Mouse (Mus musculus) T-cell, adult 2 months (primary cell): ENCODE measurements around the gene Mycbp2.
A peak's percentile ranks its signal among the peaks of the same experiment; 100 is the strongest.

Experiments
- DNase-seq: peaks from one replicate; pipeline ENCODE4 v3.0.0; 2022; ENCODE audit warnings: low spot score

The Mycbp2 gene

DNA sequence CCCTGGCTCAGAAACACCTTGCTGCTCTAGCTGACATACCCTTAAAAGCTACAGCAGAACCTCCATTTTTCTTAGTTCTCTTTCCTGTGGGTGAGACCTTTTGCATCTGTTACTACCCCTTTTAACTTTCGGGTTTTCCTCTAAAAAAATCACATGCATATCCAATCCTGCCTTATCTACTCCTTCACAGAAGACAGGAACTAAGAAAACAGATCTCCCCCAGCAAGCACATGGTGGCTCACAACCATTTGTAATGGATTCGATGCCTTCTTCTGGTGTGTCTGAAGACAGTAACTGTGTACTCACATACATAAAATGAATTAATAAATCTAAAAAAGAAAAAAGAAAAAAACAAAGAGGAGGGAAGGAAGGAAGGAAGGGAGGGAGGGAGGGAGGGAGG, 87.9 kb downstream of the Mycbp2 start:
- no peak for DNase-seq

DNA sequence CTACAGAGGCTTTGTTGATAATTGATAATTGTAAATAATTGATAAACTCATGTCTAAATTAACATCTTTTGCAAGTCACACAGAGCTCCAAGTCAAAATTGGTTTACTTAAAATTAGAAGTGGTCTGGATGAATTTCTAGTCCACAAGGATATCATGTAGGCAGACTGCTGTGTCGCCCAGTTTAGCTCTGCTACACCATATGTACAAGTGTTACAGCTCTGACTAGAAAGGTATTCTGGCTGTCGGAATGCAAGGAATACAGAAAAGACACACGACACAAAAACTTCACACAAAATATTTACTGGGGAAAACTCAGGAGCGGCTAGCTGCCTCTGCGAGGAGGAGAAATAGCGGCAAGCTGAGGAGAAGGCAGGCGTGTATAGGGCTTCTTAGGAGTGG, 89.7 kb downstream of the Mycbp2 start:
- no peak for DNase-seq

DNA sequence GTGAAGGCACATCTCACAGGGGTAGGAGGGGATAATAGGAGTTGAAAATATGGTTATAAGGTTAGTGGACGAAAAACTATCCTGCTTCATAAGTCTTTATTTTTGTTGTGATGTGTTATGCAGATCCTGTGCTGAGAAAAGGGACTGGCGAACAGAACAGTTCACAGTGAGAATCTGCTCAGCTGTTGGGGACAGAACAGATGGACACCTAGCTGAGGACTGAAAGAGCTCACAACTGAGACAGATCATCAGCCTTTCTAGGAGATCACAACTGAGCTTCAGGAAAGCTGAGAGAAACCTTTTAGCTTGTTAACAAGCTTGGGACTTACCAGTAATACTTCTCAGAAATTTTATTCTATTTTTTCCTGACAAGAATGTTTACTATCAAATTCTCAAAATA, 92.3 kb downstream of the Mycbp2 start:
- DNase-seq: no peak

DNA sequence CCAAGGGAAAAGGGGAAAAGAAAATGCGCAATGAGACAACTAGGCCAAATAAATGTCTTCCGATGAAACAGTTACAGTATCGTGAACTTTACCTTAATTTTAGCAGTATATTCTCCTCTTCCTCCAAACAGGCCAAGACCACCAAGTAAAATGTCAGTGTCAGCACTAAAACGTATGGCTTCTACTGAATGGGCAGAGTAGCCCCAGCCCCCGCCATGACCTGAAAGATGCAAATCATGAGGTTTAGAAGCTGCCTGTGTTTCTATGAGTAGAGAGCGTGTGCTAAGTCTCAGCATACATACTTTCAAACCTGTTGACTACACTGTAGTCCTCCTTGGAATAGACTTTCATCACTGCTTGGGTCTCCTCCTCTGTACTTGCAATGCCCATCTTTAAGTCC, 104.6 kb downstream of the Mycbp2 start:
- DNase-seq: no peak

DNA sequence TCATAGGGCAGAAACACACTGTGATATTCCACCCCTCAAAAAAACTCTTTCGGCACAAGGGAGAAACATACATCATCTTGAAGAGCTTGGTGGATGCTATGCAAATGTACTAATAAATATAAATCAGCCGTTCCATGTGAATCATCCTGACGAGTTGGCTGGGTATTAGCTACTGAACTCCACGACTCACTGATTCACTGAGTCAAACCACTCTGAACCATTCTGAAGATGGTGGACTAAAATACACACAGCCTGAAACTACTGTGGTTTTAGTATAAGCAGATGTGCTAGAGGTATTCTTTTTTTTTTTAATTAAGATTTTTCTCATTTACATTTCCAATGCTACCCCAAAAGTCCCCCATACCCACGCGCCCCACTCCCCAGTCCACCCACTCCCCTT, 111.8 kb downstream of the Mycbp2 start:
- DNase-seq: no peak

DNA sequence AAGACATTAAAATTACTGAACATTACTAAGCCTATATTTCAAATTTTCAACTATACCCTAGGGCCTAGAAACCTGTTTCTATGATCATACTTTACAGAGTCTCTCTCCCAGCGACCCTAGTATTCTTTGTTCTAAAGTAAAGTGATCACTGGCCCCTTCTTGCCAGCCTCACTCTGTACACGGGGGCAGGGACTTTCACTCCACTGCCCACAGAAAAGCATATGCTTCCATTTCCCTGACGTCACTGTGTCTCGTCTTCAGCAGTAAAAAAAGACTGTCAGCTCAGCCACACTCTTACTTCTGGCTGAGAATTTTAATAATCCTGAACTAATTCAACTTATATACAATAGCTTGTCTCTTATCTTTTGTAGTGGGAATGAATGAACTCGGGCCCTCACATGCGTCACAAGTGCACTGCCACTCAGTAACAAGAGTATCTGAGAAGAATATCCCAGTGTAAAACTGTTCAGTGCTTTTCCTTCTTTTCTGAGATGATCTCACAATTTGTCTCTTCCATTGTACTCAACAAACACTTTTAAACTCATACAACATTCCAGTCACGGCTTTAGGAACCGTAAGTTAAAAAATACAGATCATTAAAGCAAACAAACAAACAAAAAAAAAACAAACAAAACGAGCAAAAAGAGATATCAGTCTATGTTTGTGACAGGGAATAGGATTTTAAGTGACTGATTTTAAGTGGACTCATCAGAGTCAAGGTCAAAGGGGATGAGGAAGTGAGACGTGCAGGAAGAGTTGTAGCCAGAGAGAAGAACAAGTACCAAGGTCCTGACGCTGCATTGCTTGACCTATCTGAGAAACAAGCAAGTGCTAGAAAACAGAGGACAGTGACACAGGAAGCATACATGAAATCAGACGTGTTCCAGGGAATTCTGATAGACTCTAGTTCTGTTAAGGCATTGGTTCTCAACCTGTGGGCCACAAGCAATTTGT, 112.7 kb downstream of the Mycbp2 start:
- DNase-seq: no peak

DNA sequence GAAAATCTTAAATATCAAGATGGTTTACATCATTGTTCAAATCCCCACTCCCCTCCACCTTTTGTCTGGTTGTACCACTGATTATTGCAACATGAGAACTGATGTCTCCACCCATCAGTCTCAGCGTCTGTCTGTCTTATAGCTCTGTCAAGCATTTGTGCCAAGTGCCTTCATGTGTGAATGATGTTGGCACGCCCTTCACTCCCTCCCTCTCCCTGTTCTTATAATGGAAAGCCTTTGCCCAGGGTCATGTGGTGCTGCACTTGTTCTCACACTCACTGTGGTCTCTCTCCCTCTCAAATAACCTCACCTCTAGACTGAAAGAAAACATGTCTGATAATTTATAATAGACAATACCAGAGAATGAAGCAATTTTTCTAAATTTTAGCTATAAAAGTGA, 124.3 kb downstream of the Mycbp2 start:
- DNase-seq: no peak

DNA sequence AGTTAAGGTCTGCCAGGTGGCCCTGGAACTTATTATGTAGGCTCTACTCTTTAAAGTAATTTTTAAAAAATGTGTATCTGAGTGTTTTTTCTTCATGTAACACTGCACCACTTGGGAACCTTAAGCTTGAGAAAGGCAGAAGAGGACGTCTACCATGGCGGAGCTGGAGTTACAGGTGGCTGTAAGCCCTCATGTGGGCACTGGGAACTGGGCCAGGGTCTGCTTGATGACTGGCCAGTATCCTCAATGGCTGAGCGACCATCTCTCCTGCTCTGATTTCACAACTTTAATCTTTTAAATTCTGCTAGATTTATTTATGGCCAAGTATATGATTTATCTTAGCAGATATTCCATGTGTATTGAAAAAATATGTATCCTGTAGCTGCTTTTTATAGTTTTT, 124.9 kb downstream of the Mycbp2 start:
- DNase-seq: no peak

DNA sequence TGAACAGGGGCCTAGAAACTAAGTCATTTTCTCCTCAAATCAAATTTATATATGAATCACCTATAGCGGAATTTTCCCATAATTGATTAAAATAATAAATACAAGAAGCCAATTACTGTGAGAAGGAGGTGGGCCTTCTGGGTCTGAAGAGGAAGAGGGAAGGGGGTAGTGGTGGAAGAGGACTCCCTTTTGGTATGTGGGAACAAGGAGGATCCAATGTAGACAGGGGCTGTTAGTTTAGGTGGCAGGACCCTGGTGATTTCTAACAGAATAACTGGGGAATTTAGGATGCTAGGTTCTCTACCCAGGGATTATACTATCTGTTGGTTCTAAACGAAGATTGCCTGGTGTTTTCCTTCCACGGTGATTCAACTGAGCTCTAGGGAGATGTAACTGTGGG, 130.3 kb downstream of the Mycbp2 start:
- DNase-seq: no peak

DNA sequence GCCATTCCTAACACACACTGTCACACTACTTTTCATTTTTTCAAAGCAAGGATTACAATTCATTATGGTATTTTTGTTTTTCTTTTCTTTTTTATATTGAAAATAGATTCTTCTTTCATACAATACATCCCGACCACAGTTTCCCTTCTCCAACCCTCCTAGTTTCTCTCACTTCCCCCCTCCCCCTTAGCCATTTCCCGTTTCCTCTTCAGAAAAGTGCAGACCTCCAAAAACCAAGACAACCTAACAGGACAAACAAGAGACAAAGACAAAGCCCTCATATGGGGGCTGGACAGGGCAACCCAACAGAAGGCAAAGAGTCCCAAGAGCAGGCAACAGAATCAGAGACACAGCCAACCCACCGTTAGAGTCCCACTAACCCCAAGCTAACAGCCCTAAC, 160.0 kb downstream of the Mycbp2 start:
- DNase-seq: no peak

DNA sequence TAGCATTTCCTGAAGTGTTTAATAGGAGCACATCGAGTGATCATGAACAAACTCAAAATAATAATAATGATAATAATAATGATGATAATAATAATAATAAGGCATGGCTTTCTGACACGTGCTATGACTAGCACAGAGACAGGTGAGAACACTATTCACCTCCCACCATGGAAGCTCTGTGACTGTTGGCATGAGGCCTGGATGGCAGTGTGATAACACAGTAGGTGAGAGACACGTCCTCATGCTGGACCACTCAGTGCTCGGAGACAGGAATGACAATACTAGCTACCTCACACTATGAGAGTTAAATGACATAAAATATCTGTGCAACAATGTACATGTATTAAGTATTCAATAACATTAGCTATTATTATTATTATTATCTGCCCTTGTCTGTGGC, 160.5 kb downstream of the Mycbp2 start:
- DNase-seq: no peak

DNA sequence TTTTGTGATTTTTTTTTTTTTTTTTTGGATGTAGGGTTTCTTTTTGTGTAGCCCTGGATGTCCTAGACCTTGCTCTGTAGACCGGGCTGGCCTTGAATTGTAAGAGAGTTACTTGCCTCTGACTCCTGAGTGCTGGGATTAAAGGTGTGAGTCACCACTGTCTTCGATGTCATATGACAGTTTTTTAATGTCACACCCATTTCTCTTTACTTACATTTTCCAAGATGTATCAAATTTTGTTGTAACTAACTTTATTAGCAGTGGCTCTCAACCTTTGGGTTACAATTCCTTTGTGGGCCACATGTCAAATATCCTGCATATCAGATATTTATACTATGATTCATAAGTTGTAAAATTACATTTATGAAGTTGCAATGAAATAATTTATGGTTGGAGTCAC, 166.5 kb downstream of the Mycbp2 start:
- DNase-seq: no peak

DNA sequence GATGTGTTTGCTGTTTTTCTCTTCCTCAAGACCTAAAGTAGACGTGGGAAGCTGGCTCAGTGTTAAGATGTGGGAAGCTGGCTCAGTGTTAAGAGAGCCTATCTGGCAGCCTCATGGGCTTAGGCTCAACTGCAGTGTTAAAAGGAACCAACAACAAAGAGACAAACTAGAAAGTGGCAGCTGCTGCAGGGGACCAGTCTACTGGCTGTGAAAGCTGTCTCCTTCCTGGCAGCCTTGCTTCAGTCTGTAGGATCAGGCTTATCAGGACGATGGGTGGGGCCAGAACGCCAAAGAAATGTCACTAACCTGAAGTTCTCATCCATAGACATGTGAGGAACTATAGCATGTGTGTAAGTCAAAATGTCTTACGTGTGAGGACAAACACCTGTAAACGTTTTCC, 183.7 kb downstream of the Mycbp2 start:
- no peak for DNase-seq

DNA sequence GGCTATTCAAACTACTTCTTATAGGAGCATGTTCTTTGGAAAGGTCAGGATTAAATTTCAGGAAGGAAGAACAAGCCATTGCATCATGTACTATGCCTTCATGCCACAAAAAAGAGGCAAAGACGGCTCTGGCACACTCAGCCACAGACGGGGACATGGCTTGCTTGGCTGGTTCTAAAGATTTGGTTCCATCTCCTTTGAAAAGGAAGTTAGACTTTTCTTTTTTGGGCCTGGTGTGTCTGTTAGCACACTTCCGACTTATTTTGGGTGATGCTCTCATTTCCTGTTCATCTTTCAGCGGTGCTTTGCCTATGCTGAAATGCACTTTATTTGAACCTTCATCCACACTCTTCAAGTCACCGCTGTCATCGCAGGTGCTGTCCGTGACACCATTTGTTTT, 190.9 kb downstream of the Mycbp2 start:
- DNase-seq: no peak

DNA sequence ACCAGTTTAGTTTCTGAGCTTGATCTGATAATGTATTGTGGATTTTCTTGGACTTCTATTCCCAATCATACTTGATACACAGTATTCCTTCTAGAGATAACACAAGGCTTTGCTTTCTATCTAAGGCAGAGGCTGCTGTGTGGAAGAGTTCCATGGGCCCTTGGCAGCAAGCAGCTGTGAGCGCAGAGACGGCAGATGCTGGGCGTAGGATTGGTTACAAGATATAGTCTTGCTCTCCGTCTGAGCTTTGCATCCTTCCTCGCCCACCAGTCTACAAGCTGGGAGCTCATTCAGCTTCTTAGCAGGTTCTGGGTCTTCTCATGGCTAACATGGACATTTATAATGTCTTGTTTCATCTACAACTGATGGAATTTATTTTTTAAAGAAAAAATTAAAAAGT, 196.5 kb downstream of the Mycbp2 start:
- no peak for DNase-seq

DNA sequence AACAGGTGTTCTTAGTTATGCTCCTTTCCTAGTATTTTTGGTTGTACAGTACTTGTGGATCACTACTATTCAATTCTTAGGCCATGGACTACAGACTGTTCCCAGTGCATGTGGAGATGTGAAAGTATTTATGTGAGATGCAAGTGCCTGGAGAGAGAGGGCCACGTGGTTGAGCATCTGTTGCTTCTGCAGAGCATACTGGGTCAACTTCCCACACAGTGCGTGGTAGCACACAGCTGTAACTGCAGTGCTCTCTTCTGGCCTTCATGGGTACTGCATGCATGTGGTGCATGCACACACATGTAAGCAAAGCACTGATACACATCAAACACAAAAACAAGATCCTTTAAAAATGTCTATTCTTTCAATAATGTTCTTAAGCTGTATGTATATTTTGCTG, 214.6 kb downstream of the Mycbp2 start:
- peak; percentile 25 for DNase-seq

DNA sequence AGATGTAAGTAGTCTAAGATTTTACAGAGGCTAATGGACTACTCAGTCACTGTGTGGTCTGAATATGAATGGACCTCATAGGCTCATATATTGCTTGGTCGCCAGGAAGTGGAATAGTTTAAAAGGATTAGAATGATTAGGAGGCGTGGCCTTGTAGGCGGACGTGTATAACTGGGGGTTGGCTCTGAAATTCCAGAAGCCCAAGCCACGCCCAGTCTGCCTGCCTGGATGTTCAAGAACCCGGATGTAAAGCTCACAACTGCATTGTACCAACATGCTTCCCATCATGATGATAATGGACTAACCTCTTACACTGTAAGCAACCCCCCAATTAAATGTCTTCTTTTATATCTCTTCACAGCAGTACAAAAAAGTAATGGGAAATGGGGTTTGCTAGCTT, 220.9 kb downstream of the Mycbp2 start:
- no peak for DNase-seq

DNA sequence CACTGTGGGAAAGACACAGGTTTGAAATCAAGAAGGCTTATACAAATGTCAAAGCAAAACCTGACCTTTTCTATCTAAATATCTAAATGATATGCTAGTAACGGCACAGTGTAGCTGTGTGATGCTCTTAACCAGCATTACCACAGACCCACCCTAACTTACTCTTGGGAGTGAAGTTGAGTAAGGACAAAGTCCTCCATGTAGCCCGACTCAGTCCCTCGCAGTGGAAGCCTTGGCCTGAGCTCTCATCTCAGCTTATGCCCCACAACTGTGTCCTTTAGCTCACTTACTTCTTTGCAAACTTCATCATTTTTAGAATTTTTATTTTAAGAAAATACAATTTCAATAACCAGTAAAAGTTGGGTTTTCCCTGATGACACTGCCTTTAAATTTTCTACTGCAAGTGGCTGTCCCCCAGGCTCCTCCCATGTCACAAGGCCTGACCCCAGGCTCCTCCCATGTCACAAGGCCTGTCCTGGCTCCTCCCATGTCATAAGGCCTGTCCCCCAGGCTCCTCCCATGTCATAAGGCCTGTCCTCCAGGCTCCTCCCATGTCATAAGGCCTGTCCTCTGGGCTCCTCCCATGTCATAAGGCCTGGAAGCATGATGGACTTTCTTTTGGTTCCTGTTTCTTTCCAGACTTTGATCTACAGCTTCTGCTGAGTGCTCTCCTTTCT, 231.5 kb downstream of the Mycbp2 start:
- DNase-seq: peak; percentile 31

DNA sequence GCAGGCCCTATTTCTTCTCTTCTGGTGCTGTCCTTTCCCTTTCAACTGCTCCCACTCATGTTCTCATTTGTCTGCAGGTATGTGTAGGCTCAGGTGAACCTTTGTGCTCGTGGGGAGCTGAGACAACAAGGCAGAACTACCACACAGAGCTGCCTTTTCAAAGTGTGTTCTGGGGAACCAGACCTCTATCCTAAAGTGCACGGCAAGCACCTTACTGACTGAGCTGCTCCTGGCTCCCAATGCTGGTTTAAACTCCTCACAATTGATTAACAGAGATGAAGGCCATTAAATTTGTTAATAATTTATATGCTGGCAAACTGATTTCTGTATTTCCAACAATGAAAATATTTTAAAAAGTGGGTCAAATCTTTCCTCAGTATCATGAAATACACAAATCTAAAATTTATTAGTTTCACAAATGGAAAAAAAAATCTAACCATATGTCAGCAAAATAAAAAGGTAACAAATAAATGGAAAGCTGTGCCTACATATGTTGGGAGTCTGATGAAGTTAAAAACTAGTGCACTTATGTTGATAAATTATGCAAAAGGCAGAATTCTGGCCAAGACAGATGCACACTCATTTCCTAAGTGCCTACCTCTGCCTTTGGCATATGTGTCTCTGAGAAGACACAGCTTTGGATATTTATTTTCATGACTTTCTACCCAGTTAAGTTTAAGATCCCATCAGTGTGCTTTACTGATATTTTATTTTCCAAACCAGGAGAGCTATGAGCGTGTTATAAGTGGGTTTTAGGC, 233.8 kb downstream of the Mycbp2 start:
- DNase-seq: no peak

DNA sequence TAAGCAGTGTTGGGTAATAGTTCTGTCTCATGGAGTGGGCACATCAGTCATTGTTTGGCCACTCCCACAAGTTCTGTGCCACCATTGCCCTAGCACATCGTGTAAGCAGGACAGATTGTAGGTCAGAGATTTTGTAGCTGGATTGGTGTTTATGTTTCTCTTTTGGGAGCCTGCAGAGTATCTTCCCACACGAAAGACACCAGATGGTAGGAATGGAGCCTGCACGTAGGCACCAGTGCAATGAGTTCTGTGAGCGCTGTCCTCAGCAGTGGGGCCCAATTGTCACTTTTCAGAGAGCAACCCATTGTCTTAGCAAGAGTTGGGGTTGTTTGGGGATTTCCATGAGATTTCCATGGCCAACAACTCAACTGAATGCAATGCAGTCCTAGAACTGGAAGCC, 236.6 kb downstream of the Mycbp2 start:
- no peak for DNase-seq

DNA sequence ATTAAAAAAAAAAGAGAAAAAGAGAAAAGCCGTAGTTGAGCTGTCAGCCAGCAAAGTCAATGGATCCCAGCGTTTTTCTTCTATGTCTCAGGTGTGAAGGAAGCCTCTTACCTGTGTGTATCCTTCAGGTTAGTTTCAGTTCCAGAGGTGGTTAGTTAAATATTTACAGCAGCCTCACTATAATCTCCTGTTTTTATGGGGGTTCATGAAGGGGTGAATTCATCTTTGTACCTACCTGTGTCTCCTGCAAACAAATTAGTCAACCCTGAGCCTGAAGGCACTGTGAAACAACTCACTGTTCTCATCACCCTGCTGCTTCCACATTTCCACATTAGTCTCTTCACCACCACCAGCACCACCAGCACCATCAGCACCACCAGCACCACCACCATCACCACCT, 240.3 kb downstream of the Mycbp2 start:
- DNase-seq: no peak

DNA sequence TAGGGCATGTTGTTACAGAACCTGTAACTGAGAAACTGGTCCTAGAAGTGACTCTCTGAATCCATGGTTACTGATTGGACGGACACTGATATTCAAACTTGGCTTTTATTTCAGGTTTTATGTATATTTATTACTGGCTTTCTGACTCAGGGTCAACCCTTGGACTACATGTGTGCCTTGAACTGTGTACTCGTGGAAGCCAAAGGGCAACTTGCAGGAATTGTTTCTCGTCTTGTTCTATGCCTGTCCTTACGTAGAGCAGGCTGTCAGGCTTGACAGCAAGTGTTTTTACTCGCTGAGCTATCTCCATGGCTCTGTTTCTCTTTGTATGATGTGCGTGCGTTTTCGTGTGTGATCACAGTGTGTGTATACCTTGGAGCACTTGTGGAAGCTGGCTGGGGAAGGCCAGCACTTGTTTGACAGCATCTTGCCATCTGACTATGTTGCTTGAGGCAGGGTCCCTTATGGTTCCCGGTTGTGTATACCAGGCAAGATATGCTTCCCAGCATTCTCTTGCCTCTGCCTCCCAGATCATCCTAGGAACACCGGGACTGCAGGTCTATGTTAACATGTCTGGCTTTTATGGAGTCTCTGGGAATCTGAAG, 243.8 kb downstream of the Mycbp2 start:
- DNase-seq: no peak
